Mouse (Mus musculus) heart, embryonic 14.5 days (tissue): ENCODE measurements around the gene Gm21863. TPM values are rescaled to one million over a fixed set of nuclear protein-coding genes. Genes with fewer than 3 reads are reported as not detected.
A peak's percentile ranks its signal among the peaks of the same experiment; 100 is the strongest.
"Not testable (repeated sequence)": the region's sequence is repeated elsewhere in the genome, so short reads cannot be mapped to it uniquely, and the experiment has no call there.

ENCODE experiments used
- ATAC-seq: fragments of 200-750 bp; cut with Nextera tagmentation; 2 replicates; pipeline ENCODE4 v1.8.0; 2017; ENCODE audit warnings: low read depth, moderate TSS enrichment; ENCODE audit not compliant: insufficient number of reproducible peaks, insufficient read depth, low FRiP score
- H3K27ac ChIP-seq, 2 experiments: fragments of 200-500 bp in 1 of 2; fragments of 300-500 bp in 1 of 2; sonication (generic) in 1 of 2; replicated peaks in 1 of 2; 2 replicates each; pipeline ENCODE4 v1.5.1; 2012 to 2014; ENCODE audit warnings: low read depth in 2 of 2, low read length in 2 of 2, control low read depth in 1 of 2, mild to moderate bottlenecking in 1 of 2, mixed read lengths in 1 of 2; ENCODE audit not compliant: control insufficient read depth in 1 of 2, insufficient read depth in 1 of 2
- H3K27me3 ChIP-seq: fragments of 300-500 bp; sonication (generic); 2 replicates; pipeline ENCODE4 v1.6.1; 2014; ENCODE audit warnings: mild to moderate bottlenecking, low read length, control low read depth; ENCODE audit not compliant: control insufficient read depth, insufficient read depth
- H3K36me3 ChIP-seq: fragments of 300-500 bp; sonication (generic); 2 replicates; pipeline ENCODE4 v1.6.1; 2014; ENCODE audit warnings: mild to moderate bottlenecking, control low read depth, low read length, mixed read lengths; ENCODE audit not compliant: control insufficient read depth, insufficient read depth
- H3K4me1 ChIP-seq, 2 experiments: fragments of 200-500 bp in 1 of 2; fragments of 300-500 bp in 1 of 2; sonication (generic) in 1 of 2; 2 replicates each; pipeline ENCODE4 v1.6.1; 2012 to 2014; ENCODE audit warnings: low read length in 2 of 2, control low read depth in 1 of 2, mixed read lengths in 1 of 2; ENCODE audit not compliant: control insufficient read depth in 2 of 2, insufficient read depth in 2 of 2
- H3K4me2 ChIP-seq: fragments of 300-500 bp; sonication (generic); 2 replicates; pipeline ENCODE4 v1.6.1; 2014; ENCODE audit warnings: mild to moderate bottlenecking, low read length
- H3K4me3 ChIP-seq, 2 experiments: fragments of 200-500 bp in 1 of 2; fragments of 300-500 bp in 1 of 2; sonication (generic) in 1 of 2; 2 replicates each; pipeline ENCODE4 v1.5.1; 2012 to 2014; ENCODE audit warnings: low read length in 2 of 2, mild to moderate bottlenecking in 2 of 2, control low read depth in 1 of 2, low read depth in 1 of 2, moderate library complexity in 1 of 2; ENCODE audit not compliant: control insufficient read depth in 1 of 2, insufficient read depth in 1 of 2
- H3K9ac ChIP-seq: fragments of 300-500 bp; sonication (generic); 2 replicates; pipeline ENCODE4 v1.6.1; 2014; ENCODE audit warnings: mild to moderate bottlenecking, low read length
- H3K9me3 ChIP-seq: fragments of 300-500 bp; sonication (generic); 2 replicates; pipeline ENCODE4 v1.6.1; 2016; ENCODE audit warnings: low read length, control low read depth; ENCODE audit not compliant: control insufficient read depth
- WGBS: fragments of 180-500 bp; shearing (Covaris S2); extraction: QIAGEN DNeasy Blood & Tissue Kit; methylation state at CpG from one replicate; pipeline ENCODE4 v1.1.7; 2014; 5-methylcytosine and 5-hydroxymethylcytosine counted together
- polyA plus RNA-seq: library from polyadenylated mRNA; unstranded; fragments of >200 nt; fragmentation: Nextera tagmentation; extraction: Ambion mirVana; gene quantifications from 2 replicates; pipeline ENCODE4 v1.2.1, GENCODE M21; 2014

Gm21863 gene
- not detected in 2 replicates for polyA plus RNA-seq

- H3K4me2 ChIP-seq, H3K27ac ChIP-seq, H3K9me3 ChIP-seq, H3K4me3 ChIP-seq, H3K27me3 ChIP-seq, H3K36me3 ChIP-seq, H3K9ac ChIP-seq, H3K4me1 ChIP-seq: not testable (repeated sequence)
- 10% methylated on average over 51 of the region's 75 CpGs for WGBS
- ATAC-seq = peak; percentile 73; the same call in 1 of the 2 replicates
Observed at GRCm38 (mm10) chr12:19953869-19954555, at the start of gene Gm21863. Gm21863 (plus strand) TSS chr12:19954505.

GRCm38 (mm10) chr12:19928049-19928448 lies 26.3 kb upstream of the Gm21863 start:
- H3K4me3 ChIP-seq, H3K27ac ChIP-seq, H3K4me1 ChIP-seq, ATAC-seq, H3K27me3 ChIP-seq, H3K4me2 ChIP-seq, H3K9ac ChIP-seq, H3K36me3 ChIP-seq: not testable (repeated sequence)
- 22% methylated on average over 4 of the region's 4 CpGs for WGBS
- peaks cover 11% of the 10 kb centered on the region; the same call in 1 of the 2 replicates for H3K9me3 ChIP-seq
